Mouse (Mus musculus) C2C12 (cell line): Measurements from ENCODE around the gene Rab5c.

Experiments
- CEBPB ChIP-seq: IDR thresholded peaks from one replicate; pipeline ENCODE4 v1.6.1; 2011; ENCODE audit warnings: low read depth, mild to moderate bottlenecking, control low read depth, moderate library complexity
- CTCF ChIP-seq: IDR thresholded peaks from one replicate; pipeline ENCODE4 v1.5.1; 2011; ENCODE audit not compliant: control insufficient read depth, insufficient read depth, insufficient read length
- FOSL1 ChIP-seq: IDR thresholded peaks from one replicate; pipeline ENCODE4 v1.8.0; 2011; ENCODE audit warnings: mild to moderate bottlenecking, low read length; ENCODE audit not compliant: poor library complexity, insufficient read depth, severe bottlenecking
- MAX ChIP-seq: IDR thresholded peaks from one replicate; pipeline ENCODE4 v1.6.1; 2011; ENCODE audit warnings: mild to moderate bottlenecking, control low read depth
- MYOD1 ChIP-seq: IDR thresholded peaks from one replicate; pipeline ENCODE4 v1.6.1; 2011; ENCODE audit warnings: low read depth; ENCODE audit not compliant: control insufficient read depth, insufficient read length
- MYOG ChIP-seq: IDR thresholded peaks from one replicate; pipeline ENCODE4 v1.6.1; 2011; ENCODE audit not compliant: control insufficient read depth, insufficient read length; ENCODE audit errors: extremely low read depth
- USF1 ChIP-seq: IDR thresholded peaks from one replicate; pipeline ENCODE4 v1.6.1; 2011; ENCODE audit warnings: low read depth, mild to moderate bottlenecking, control low read depth, moderate library complexity

DNA sequence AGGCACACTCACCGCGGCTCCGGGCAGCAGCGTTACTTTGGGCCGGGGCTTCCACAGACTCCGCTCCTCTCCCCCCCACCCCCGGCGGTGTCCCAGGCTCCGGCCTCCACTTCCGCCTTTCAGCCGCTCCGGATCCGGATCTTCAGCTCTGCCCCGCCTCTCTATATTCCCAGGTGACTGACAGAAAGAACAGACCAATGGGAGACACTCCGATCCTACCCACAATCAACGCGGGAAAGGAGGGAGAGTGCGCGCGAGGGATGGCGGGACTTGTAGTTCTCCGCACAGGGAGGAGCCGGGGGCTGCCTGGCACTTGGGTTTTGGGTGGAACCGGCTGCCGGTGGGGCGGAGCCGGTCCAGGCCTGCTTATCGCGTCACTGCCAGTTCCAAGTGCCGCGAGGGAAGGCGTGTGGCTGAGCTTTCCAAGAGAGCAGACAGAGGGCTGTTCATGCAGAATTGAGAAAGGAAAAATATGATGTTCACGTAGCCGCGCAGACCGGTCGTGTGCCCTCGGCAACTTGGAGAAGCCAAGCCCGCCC is at the start of gene Rab5c:
- TF ChIP-seq CTCF (no peak), USF1 (no peak), FOSL1 (no peak), MAX (peak; percentile 16), CEBPB (no peak), MYOD1 (no peak), MYOG (no peak)
